Mouse (Mus musculus): ENCODE measurements at regions not wholly inside any gene's neighbourhood (a gene's known extent, or its start where the extent isn't known, plus 50 kb on each side); places are given as distances from the start of the nearest gene placed in this dataset.

- DNase-seq = no peak
Observed at GRCm38 (mm10) chr12:12508487-12509125, 246.7 kb downstream of the Fam49a start.

- DNase-seq = no peak
Observed at GRCm38 (mm10) chr12:12506671-12507070, 244.7 kb downstream of the Fam49a start.

GRCm38 (mm10) chr12:12505590-12505989, 243.7 kb downstream of the Fam49a start:
- no peak for DNase-seq

- no peak for DNase-seq
Observed at GRCm38 (mm10) chr12:12499903-12500302, 238.0 kb downstream of the Fam49a start.

- no peak for DNase-seq
Observed at GRCm38 (mm10) chr12:12498621-12499020, 236.7 kb downstream of the Fam49a start.

- DNase-seq = no peak
Observed at GRCm38 (mm10) chr12:12497277-12497841, 235.4 kb downstream of the Fam49a start.

- DNase-seq = peak; percentile 85
Observed at GRCm38 (mm10) chr12:12496593-12497141, 234.7 kb downstream of the Fam49a start.

- no peak for DNase-seq
Observed at GRCm38 (mm10) chr12:12490173-12490572, 228.2 kb downstream of the Fam49a start.

GRCm38 (mm10) chr12:12488090-12488489, 226.2 kb downstream of the Fam49a start:
- no peak for DNase-seq

GRCm38 (mm10) chr12:12486656-12487356, 224.9 kb downstream of the Fam49a start:
- no peak for DNase-seq

- no peak for DNase-seq
Observed at GRCm38 (mm10) chr12:12484921-12485680, 223.2 kb downstream of the Fam49a start.

GRCm38 (mm10) chr12:12480451-12480850, 218.5 kb downstream of the Fam49a start:
- no peak for DNase-seq

- no peak for DNase-seq
Observed at GRCm38 (mm10) chr12:12452086-12452485, 190.1 kb downstream of the Fam49a start.

- DNase-seq = no peak
Observed at GRCm38 (mm10) chr12:12446768-12447167, 184.8 kb downstream of the Fam49a start.

GRCm38 (mm10) chr12:12446281-12446680, 184.3 kb downstream of the Fam49a start:
- no peak for DNase-seq

GRCm38 (mm10) chr12:12442872-12443271, 180.9 kb downstream of the Fam49a start:
- DNase-seq = no peak

GRCm38 (mm10) chr12:12436379-12436778, 174.4 kb downstream of the Fam49a start:
- DNase-seq = peak; percentile 7

- DNase-seq = no peak
Observed at GRCm38 (mm10) chr12:12432597-12432996, 170.7 kb downstream of the Fam49a start.

Measured in adrenal gland, adult 2 months (tissue).